In genomic region chr7:100932481-100933007, GRCm38 (mm10) we compare ENCODE assay signal across 8 mouse cellular contexts. TPM values are rescaled to one million over a fixed set of nuclear protein-coding genes. Genes with fewer than 3 reads are reported as not detected.
A peak's percentile ranks its signal among the peaks of the same experiment; 100 is the strongest.
DNase-seq lines count a peak whose midpoint lies in the region; ATAC-seq lines count a peak whose summit lies in the region.

No protein-coding gene starts in this region.

- no peaks in the 10 kb centered on the region for H3K27me3 ChIP-seq in embryonic facial prominence, embryonic 15.5 days
- H3K27me3 ChIP-seq in heart, embryonic 12.5 days (replicated peaks), result peaks cover 5% of the 10 kb centered on the region; the same call in 1 of the 2 replicates
- no peaks in the 10 kb centered on the region for H3K27me3 ChIP-seq in kidney, embryonic 16.5 days (ENCODE audit: insufficient read depth, low read length)
- peaks cover 68% of the 10 kb centered on the region for H3K27me3 ChIP-seq in liver, embryonic 15.5 days
- no peaks in the 10 kb centered on the region for H3K27me3 ChIP-seq in neural tube, embryonic 11.5 days (ENCODE audit: control insufficient read depth, insufficient read depth, low read length)
- no peaks in the 10 kb centered on the region for H3K27me3 ChIP-seq in stomach, embryonic 16.5 days (ENCODE audit: control insufficient read depth, insufficient read depth, low read length)

- peaks cover 37% of the 10 kb centered on the region for H3K4me1 ChIP-seq in embryonic facial prominence, embryonic 15.5 days
- peaks cover 35% of the 10 kb centered on the region for H3K4me1 ChIP-seq in heart, embryonic 12.5 days (replicated peaks)
- H3K4me1 ChIP-seq in kidney, embryonic 16.5 days (ENCODE audit: insufficient read depth, low read length), result peaks cover 37% of the 10 kb centered on the region
- H3K4me1 ChIP-seq in liver, embryonic 15.5 days (replicated peaks), result peaks cover 24% of the 10 kb centered on the region
- H3K4me1 ChIP-seq in neural tube, embryonic 11.5 days (ENCODE audit: control insufficient read depth, insufficient read depth, low read length), result peaks cover 30% of the 10 kb centered on the region
- peaks cover 35% of the 10 kb centered on the region for H3K4me1 ChIP-seq in stomach, embryonic 16.5 days (ENCODE audit: control insufficient read depth, insufficient read depth, low read length)

- peak; percentile 76 for DNase-seq in layer of hippocampus, adult 11-12 months (ENCODE audit: low spot score)
- no peak for DNase-seq in layer of hippocampus, adult 9-10 months (ENCODE audit: low spot score)
- DNase-seq in neural tube, embryonic 11.5 days (ENCODE audit: low spot score), result peak; percentile 92

- peak overlapping the region; percentile 81 for H3K4me3 ChIP-seq in embryonic facial prominence, embryonic 15.5 days (replicated peaks)
- peak overlapping the region; percentile 72 for H3K4me3 ChIP-seq in heart, embryonic 12.5 days
- peak overlapping the region; percentile 88 for H3K4me3 ChIP-seq in kidney, embryonic 16.5 days (ENCODE audit: low read length)
- H3K4me3 ChIP-seq in liver, embryonic 15.5 days (replicated peaks), result peak overlapping the region; percentile 54
- H3K4me3 ChIP-seq in neural tube, embryonic 11.5 days (ENCODE audit: low read depth, low read length), result peak overlapping the region; percentile 69
- H3K4me3 ChIP-seq in stomach, embryonic 16.5 days (replicated peaks; ENCODE audit: low read length), result peak overlapping the region; percentile 84

- H3K36me3 ChIP-seq in embryonic facial prominence, embryonic 15.5 days, result no peaks in the 10 kb centered on the region
- H3K36me3 ChIP-seq in heart, embryonic 12.5 days, result 0 out of 2 replicates have a peak, but pooled peaks cover 4% of the 10 kb centered on the region
- peaks cover 3% of the 10 kb centered on the region; the same call in 1 of the 2 replicates for H3K36me3 ChIP-seq in kidney, embryonic 16.5 days (ENCODE audit: insufficient read depth, low read length)
- no peaks in the 10 kb centered on the region for H3K36me3 ChIP-seq in liver, embryonic 15.5 days (replicated peaks)
- no peaks in the 10 kb centered on the region for H3K36me3 ChIP-seq in neural tube, embryonic 11.5 days (ENCODE audit: control insufficient read depth, insufficient read depth, low read length)
- no peaks in the 10 kb centered on the region for H3K36me3 ChIP-seq in stomach, embryonic 16.5 days (ENCODE audit: control insufficient read depth, insufficient read depth, low read length)

- WGBS in embryonic facial prominence, embryonic 15.5 days, result under 1% methylated on average over 27 of the region's 27 CpGs
- WGBS in heart, embryonic 12.5 days, result under 1% methylated on average over 27 of the region's 27 CpGs
- WGBS in kidney, embryonic 16.5 days, result 2% methylated on average over 27 of the region's 27 CpGs
- WGBS in liver, embryonic 15.5 days (ENCODE audit: insufficient replicate concordance), result under 1% methylated on average over 27 of the region's 27 CpGs
- WGBS in neural tube, embryonic 11.5 days, result under 1% methylated on average over 27 of the region's 27 CpGs
- WGBS in stomach, embryonic 16.5 days, result under 1% methylated on average over 27 of the region's 27 CpGs

- H3K9me3 ChIP-seq in embryonic facial prominence, embryonic 15.5 days (replicated peaks), result no peaks in the 10 kb centered on the region
- no peaks in the 10 kb centered on the region for H3K9me3 ChIP-seq in heart, embryonic 12.5 days (replicated peaks)
- no peaks in the 10 kb centered on the region for H3K9me3 ChIP-seq in kidney, embryonic 16.5 days (ENCODE audit: low read length)
- H3K9me3 ChIP-seq in liver, embryonic 15.5 days (replicated peaks), result no peaks in the 10 kb centered on the region
- H3K9me3 ChIP-seq in neural tube, embryonic 11.5 days (ENCODE audit: control insufficient read depth, low read length), result no peaks in the 10 kb centered on the region
- no peaks in the 10 kb centered on the region for H3K9me3 ChIP-seq in stomach, embryonic 16.5 days (replicated peaks; ENCODE audit: control insufficient read depth, low read length)

- peak overlapping the region; percentile 46; the same call in 1 of the 2 replicates for H3K9ac ChIP-seq in embryonic facial prominence, embryonic 15.5 days
- peak overlapping the region; percentile 91; the same call in 1 of the 2 replicates for H3K9ac ChIP-seq in heart, embryonic 12.5 days
- peak overlapping the region; percentile 99 for H3K9ac ChIP-seq in kidney, embryonic 16.5 days (replicated peaks; ENCODE audit: low read length)
- no peak overlapping the region for H3K9ac ChIP-seq in liver, embryonic 15.5 days
- peak overlapping the region; percentile 71 for H3K9ac ChIP-seq in neural tube, embryonic 11.5 days (ENCODE audit: low read length)
- H3K9ac ChIP-seq in stomach, embryonic 16.5 days (ENCODE audit: low read length), result peak overlapping the region; percentile 96

- ATAC-seq in embryonic facial prominence, embryonic 15.5 days (ENCODE audit: insufficient number of reproducible peaks, low FRiP score, low TSS enrichment, low read depth), result peak; percentile 92
- peak; percentile 86 for ATAC-seq in heart, embryonic 12.5 days (ENCODE audit: insufficient number of reproducible peaks, low FRiP score)
- peak; percentile 92 for ATAC-seq in kidney, embryonic 16.5 days (ENCODE audit: low FRiP score, low TSS enrichment)
- ATAC-seq in liver, embryonic 15.5 days (ENCODE audit: insufficient read depth), result peak; percentile 75
- peak; percentile 80 for ATAC-seq in neural tube, embryonic 11.5 days (ENCODE audit: insufficient read depth, low FRiP score, low TSS enrichment)
- peak; percentile 90 for ATAC-seq in stomach, embryonic 16.5 days (ENCODE audit: insufficient read depth, low FRiP score)

- H3K27ac ChIP-seq in embryonic facial prominence, embryonic 15.5 days (replicated peaks), result peak overlapping the region; percentile 99
- peak overlapping the region; percentile 99 for H3K27ac ChIP-seq in heart, embryonic 12.5 days (ENCODE audit: poor library complexity, severe bottlenecking)
- peak overlapping the region; percentile 100 for H3K27ac ChIP-seq in kidney, embryonic 16.5 days (ENCODE audit: low read length)
- peak overlapping the region; percentile 65; the same call in 1 of the 2 replicates for H3K27ac ChIP-seq in liver, embryonic 15.5 days (replicated peaks)
- H3K27ac ChIP-seq in neural tube, embryonic 11.5 days (ENCODE audit: low read depth, low read length), result peak overlapping the region; percentile 93
- H3K27ac ChIP-seq in stomach, embryonic 16.5 days (ENCODE audit: low read length), result peak overlapping the region; percentile 100

- H3K4me2 ChIP-seq in embryonic facial prominence, embryonic 15.5 days (replicated peaks), result peak overlapping the region; percentile 86
- peak overlapping the region; percentile 95 for H3K4me2 ChIP-seq in heart, embryonic 12.5 days
- peak overlapping the region; percentile 86 for H3K4me2 ChIP-seq in kidney, embryonic 16.5 days (replicated peaks; ENCODE audit: low read depth, low read length)
- peak overlapping the region; percentile 73 for H3K4me2 ChIP-seq in liver, embryonic 15.5 days
- peak overlapping the region; percentile 87 for H3K4me2 ChIP-seq in neural tube, embryonic 11.5 days (ENCODE audit: low read depth)
- peak overlapping the region; percentile 88 for H3K4me2 ChIP-seq in stomach, embryonic 16.5 days (ENCODE audit: low read depth, low read length)

RNA-seq across cellular contexts. Expression of gene Arhgef17, which starts 0.6 kb away (rescaled TPM):
- 8.7 and 10.5 TPM in 2 replicates for polyA plus RNA-seq in embryonic facial prominence, embryonic 15.5 days (2015; fragmentation: Nextera tagmentation; extraction: Ambion mirVana)
- 8.7 and 10.6 TPM in 2 replicates for polyA plus RNA-seq in heart, embryonic 12.5 days (2016; fragmentation: Nextera tagmentation; extraction: Ambion mirVana)
- polyA plus RNA-seq in kidney, embryonic 16.5 days (2015; fragmentation: Nextera tagmentation; extraction: Ambion mirVana), result 10.7 and 10.8 TPM in 2 replicates
- polyA plus RNA-seq in liver, embryonic 15.5 days (2015; fragmentation: Nextera tagmentation; extraction: Ambion mirVana), result 0.76 and 1.0 TPM in 2 replicates
- 9.7 and 10.7 TPM in 2 replicates for polyA plus RNA-seq in neural tube, embryonic 11.5 days (2014; fragmentation: Nextera tagmentation; extraction: Ambion mirVana)
- polyA plus RNA-seq in stomach, embryonic 16.5 days (2015; fragmentation: Nextera tagmentation; extraction: Ambion mirVana), result 7.3 and 7.4 TPM in 2 replicates

RNA-seq across cellular contexts. Expression of gene P2ry6, which starts 41.9 kb away (rescaled TPM):
- polyA plus RNA-seq in embryonic facial prominence, embryonic 15.5 days (2015; fragmentation: Nextera tagmentation; extraction: Ambion mirVana), result 7.8 and 8.6 TPM in 2 replicates
- 2.3 and 2.6 TPM in 2 replicates for polyA plus RNA-seq in heart, embryonic 12.5 days (2016; fragmentation: Nextera tagmentation; extraction: Ambion mirVana)
- polyA plus RNA-seq in kidney, embryonic 16.5 days (2015; fragmentation: Nextera tagmentation; extraction: Ambion mirVana), result 4.8 and 5.2 TPM in 2 replicates
- 4.1 and 5.0 TPM in 2 replicates for polyA plus RNA-seq in liver, embryonic 15.5 days (2015; fragmentation: Nextera tagmentation; extraction: Ambion mirVana)
- 2.0 and 3.1 TPM in 2 replicates for polyA plus RNA-seq in neural tube, embryonic 11.5 days (2014; fragmentation: Nextera tagmentation; extraction: Ambion mirVana)
- polyA plus RNA-seq in stomach, embryonic 16.5 days (2015; fragmentation: Nextera tagmentation; extraction: Ambion mirVana), result 7.9 and 8.6 TPM in 2 replicates
